Mouse (Mus musculus) cerebellum, adult 2 months (tissue): ENCODE data around the gene Vmn1r193.
"Not testable (repeated sequence)": the region's sequence is repeated elsewhere in the genome, so short reads cannot be mapped to it uniquely, and the experiment has no call there.

Experiments
- CTCF ChIP-seq: fragments of 200-500 bp; IDR thresholded peaks from 2 replicates; pipeline ENCODE4 v1.5.1; 2011; ENCODE audit warnings: low read depth, mild to moderate bottlenecking, control low read depth, low read length, moderate library complexity, borderline replicate concordance; ENCODE audit not compliant: insufficient read depth
- POLR2A ChIP-seq: fragments of 200-500 bp; IDR thresholded peaks from 2 replicates; pipeline ENCODE4 v1.6.1; 2011; ENCODE audit warnings: low read length, control low read depth, borderline replicate concordance; ENCODE audit not compliant: insufficient read depth

GRCm38 (mm10) chr13:22270222-22270621, 47.3 kb upstream of the Vmn1r193 start, which contains the start of gene Vmn1r195:
- not testable (repeated sequence) for TF ChIP-seq CTCF, POLR2A
